Mouse (Mus musculus) erythroblast, embryonic 14.5 days (primary cell): ENCODE measurements around the gene Lgals3bp.

ENCODE experiments used
- GATA1 ChIP-seq: IDR thresholded peaks from 2 replicates; pipeline ENCODE4 v1.6.1; 2012; ENCODE audit warnings: low read length, inconsistent platforms, mixed read lengths
- TAL1 ChIP-seq: IDR thresholded peaks from 3 replicates; pipeline ENCODE4 v1.6.1; 2012; ENCODE audit warnings: low read length, inconsistent platforms, mixed read lengths

DNA sequence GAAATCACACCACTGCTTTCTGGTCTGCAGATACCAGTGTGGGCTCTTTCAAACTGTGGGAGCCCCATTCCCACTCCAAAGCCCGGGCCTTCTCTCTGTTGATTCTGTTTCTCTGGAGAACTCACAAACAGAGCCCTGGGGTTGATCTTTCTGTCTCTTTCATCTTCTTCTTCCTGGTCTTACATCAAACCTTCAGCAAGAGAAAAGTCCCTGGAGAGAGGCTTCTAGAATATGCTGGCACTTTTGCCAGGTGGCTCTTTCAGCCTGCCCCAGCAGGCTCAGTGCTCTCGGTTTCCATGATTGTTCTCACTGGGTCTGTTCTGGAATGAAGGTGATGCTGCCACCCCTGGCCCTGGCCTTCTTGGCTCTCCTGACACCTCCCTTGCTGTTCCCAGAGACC, 58.3 kb downstream of the Lgals3bp start:
- TF ChIP-seq GATA1: no peak
- TF ChIP-seq TAL1: no peak
